Mouse (Mus musculus): ENCODE results near the gene Mgat4b.

DNA sequence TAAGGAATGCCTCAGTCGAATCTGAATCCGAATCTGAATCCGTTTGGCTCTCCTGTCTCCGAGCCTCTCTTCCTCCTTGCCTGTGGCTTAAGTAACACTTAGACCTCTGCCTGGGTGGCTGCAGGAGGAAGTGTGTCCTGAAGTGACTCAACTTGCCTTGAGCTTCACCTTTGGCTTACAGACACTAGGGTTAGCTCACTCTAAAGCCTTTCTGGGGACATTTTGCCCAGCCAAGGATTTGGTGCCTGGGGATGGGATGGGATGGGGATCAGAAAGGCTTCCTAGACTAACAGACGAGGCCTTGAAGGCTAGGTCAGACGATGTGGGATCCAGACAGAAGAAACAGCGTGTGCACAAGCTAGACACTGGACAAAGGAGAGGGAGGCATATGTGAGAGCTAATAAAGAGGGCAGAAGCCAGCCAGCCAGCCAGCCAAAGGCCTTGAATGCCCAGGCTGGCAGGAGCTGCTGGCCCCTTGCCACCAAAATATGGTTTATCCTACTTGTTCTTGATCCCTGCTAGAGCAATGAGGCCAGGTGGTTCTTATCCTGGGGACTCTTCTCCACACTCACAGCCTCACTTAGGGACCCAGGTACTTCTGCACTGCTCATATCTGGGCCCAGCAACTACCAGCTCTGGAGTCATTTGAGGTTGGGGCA lies 18.7 kb downstream of the Mgat4b start:
- no peak for TF ChIP-seq CTCF (IDR thresholded peaks at IDR 0.05; ENCODE audit: control insufficient read depth, insufficient read depth, insufficient replicate concordance, low read depth, low read length)
- no peak for TF ChIP-seq POLR2A (IDR thresholded peaks at IDR 0.05; ENCODE audit: control insufficient read depth, low read depth, low read length)

All from testis, adult 2 months (tissue).